Mouse (Mus musculus): ENCODE measurements around the gene Rarres2. TPM values are rescaled to one million over a fixed set of nuclear protein-coding genes. Genes with fewer than 3 reads are reported as not detected.

Rarres2 gene
- total RNA-seq, 2 experiments from 2014 or later: 70.4 to 101 TPM

Other genes with a start within 250 kb of the Rarres2 start
- gene Krba1, start 177.2 kb downstream of the Rarres2 start, total RNA-seq (2021): 10 to 100 TPM; 17.7 to 21.5 TPM
- gene Zfp467, start 127.0 kb downstream of the Rarres2 start, total RNA-seq (2021): 10 to 100 TPM; 10.8 to 15.4 TPM
- gene Sspo, start 124.6 kb downstream of the Rarres2 start, total RNA-seq (2021): under 1 TPM; 0.41 to 0.53 TPM
- gene Atp6v0e2, start 35.2 kb downstream of the Rarres2 start, total RNA-seq (2021): 10 to 100 TPM; 18.7 to 20.9 TPM
- 10 to 100 TPM; 16.7 to 26.6 TPM for gene Lrrc61, start 18.0 kb downstream of the Rarres2 start, total RNA-seq (2021)
- not detected for gene Gm45021, start 16.8 kb upstream of the Rarres2 start, total RNA-seq (2021)
- gene Repin1, start 21.1 kb upstream of the Rarres2 start, total RNA-seq (2021): 10 to 100 TPM; 27.3 to 33.7 TPM
- gene Gm44965, start 21.2 kb upstream of the Rarres2 start, total RNA-seq (2021): 1 to 10 TPM in 1 of 2 experiments, not detected in 1; 3.7 TPM
- gene Zfp775, start 29.3 kb upstream of the Rarres2 start, total RNA-seq (2021): 10 to 100 TPM; 10.4 to 10.7 TPM
- under 1 TPM; 0.33 to 0.38 TPM for gene AI854703, start 54.0 kb upstream of the Rarres2 start, total RNA-seq (2021)
- gene Gimap8, start 74.4 kb upstream of the Rarres2 start, total RNA-seq (2021): 1 to 10 TPM; 6.7 to 6.8 TPM
- gene Gimap9, start 103.3 kb upstream of the Rarres2 start, total RNA-seq (2021): 1 to 10 TPM; 4.8 to 5.2 TPM
- gene Gimap4, start 111.8 kb upstream of the Rarres2 start, total RNA-seq (2021): 10 to 100 TPM; 23.6 to 30.4 TPM
- gene Gimap6, start 135.4 kb upstream of the Rarres2 start, total RNA-seq (2021): 10 to 100 TPM; 40.5 to 46.0 TPM
- gene Gm28053, start 145.8 kb upstream of the Rarres2 start, total RNA-seq (2021): 1 to 10 TPM; 3.1 to 4.7 TPM
- under 1 TPM in 1 of 2 experiments, not detected in 1; 0.22 TPM for gene Gimap7, start 145.8 kb upstream of the Rarres2 start, total RNA-seq (2021)
- gene Gimap1, start 166.3 kb upstream of the Rarres2 start, total RNA-seq (2021): 10 to 100 TPM in 1 of 2 experiments, 1 to 10 TPM in 1; 8.1 to 11.8 TPM
- 1 to 10 TPM; 6.0 to 6.6 TPM for gene Gimap5, start 173.4 kb upstream of the Rarres2 start, total RNA-seq (2021)
- gene Gimap3, start 198.1 kb upstream of the Rarres2 start, total RNA-seq (2021): under 1 TPM; 0.51 to 0.53 TPM

Data from heart, postnatal 36 days (tissue).